Mouse (Mus musculus) pancreas, adult 10 weeks (tissue): ENCODE results near the gene Fdxr. TPM values are rescaled to one million over a fixed set of nuclear protein-coding genes. Genes with fewer than 3 reads are reported as not detected.

Experiments used
- polyA plus RNA-seq: library from polyadenylated mRNA; stranded (reverse); fragments of 350-450 nt; fragmentation: Illumina TruSeq; extraction: RNeasy Lipid Tissue Mini Kit (QIAGEN cat#74804); gene quantifications from one replicate; pipeline ENCODE4 v1.2.3, GENCODE M21; 2015; ENCODE audit warnings: low read depth, low replicate concordance; ENCODE audit not compliant: insufficient read depth

Fdxr gene
- polyA plus RNA-seq: 10.5 TPM

GRCm38 (mm10) chr11:115276780-115277603 lies at the start of gene Fdxr:
Gene Fdxr (minus strand): TSS chr11:115277050.

GRCm38 (mm10) chr11:115321906-115322693 lies 45.2 kb upstream of the Fdxr start, which contains the start of gene Ush1g:
Gene Ush1g (minus strand): TSS chr11:115322041.

GRCm38 (mm10) chr11:115306863-115307262 lies 30.0 kb upstream of the Fdxr start, which contains the start of gene Otop2:
Gene Otop2 (plus strand): TSS chr11:115307163.

GRCm38 (mm10) chr11:115297214-115297826 lies 20.5 kb upstream of the Fdxr start, which contains the start of gene Fads6:
Gene Fads6 (minus strand): TSS chr11:115297663.

GRCm38 (mm10) chr11:115267061-115267883 lies 9.6 kb downstream of the Fdxr start, which contains the start of gene Grin2c:
Gene Grin2c (minus strand): TSS chr11:115267243.

Other genes with a start within 250 kb of the Fdxr start
- gene Cd300ld5, start 239.3 kb downstream of the Fdxr start, polyA plus RNA-seq: 1.3 TPM
- 3.8 TPM for gene Cd300ld3, start 228.6 kb downstream of the Fdxr start, polyA plus RNA-seq
- not detected for gene Cd300e, start 214.9 kb downstream of the Fdxr start, polyA plus RNA-seq
- 6.0 TPM for gene Rab37, start 185.6 kb downstream of the Fdxr start, polyA plus RNA-seq
- not detected for gene Cd300lf, start 143.1 kb downstream of the Fdxr start, polyA plus RNA-seq
- 15.3 TPM for gene Slc9a3r1, start 113.7 kb downstream of the Fdxr start, polyA plus RNA-seq
- 2.5 TPM for gene Tmem104, start 89.6 kb downstream of the Fdxr start, polyA plus RNA-seq
- gene Nat9, start 89.2 kb downstream of the Fdxr start, polyA plus RNA-seq: 12.4 TPM
- gene Grin2c, start 9.8 kb downstream of the Fdxr start, polyA plus RNA-seq: 0.48 TPM
- 3.3 TPM for gene Fads6, start 20.6 kb upstream of the Fdxr start, polyA plus RNA-seq
- gene Otop2, start 30.1 kb upstream of the Fdxr start, polyA plus RNA-seq: not detected
- not detected for gene Ush1g, start 45.0 kb upstream of the Fdxr start, polyA plus RNA-seq
- not detected for gene Otop3, start 57.7 kb upstream of the Fdxr start, polyA plus RNA-seq
- 44.2 TPM for gene Hid1, start 90.7 kb upstream of the Fdxr start, polyA plus RNA-seq
- 2.5 TPM for gene Cdr2l, start 104.9 kb upstream of the Fdxr start, polyA plus RNA-seq
- 26.4 TPM for gene Mrpl58, start 126.7 kb upstream of the Fdxr start, polyA plus RNA-seq
- 161 TPM for gene Atp5h, start 142.9 kb upstream of the Fdxr start, polyA plus RNA-seq
- 19.3 TPM for gene Kctd2, start 143.1 kb upstream of the Fdxr start, polyA plus RNA-seq
- gene Trim80, start 163.5 kb upstream of the Fdxr start, polyA plus RNA-seq: not detected
- 2.6 TPM for gene Slc16a5, start 185.4 kb upstream of the Fdxr start, polyA plus RNA-seq
- 1.3 TPM for gene Armc7, start 198.6 kb upstream of the Fdxr start, polyA plus RNA-seq
- 14.2 TPM for gene Nt5c, start 214.8 kb upstream of the Fdxr start, polyA plus RNA-seq
- 22.4 TPM for gene Jpt1, start 237.3 kb upstream of the Fdxr start, polyA plus RNA-seq